Mouse (Mus musculus): ENCODE data around the gene Ankrd35. TPM values are rescaled to one million over a fixed set of nuclear protein-coding genes. Genes with fewer than 3 reads are reported as not detected.
A peak's percentile ranks its signal among the peaks of the same experiment; 100 is the strongest.
"Not testable (repeated sequence)": the region's sequence is repeated elsewhere in the genome, so short reads cannot be mapped to it uniquely, and the experiment has no call there.

Ankrd35 gene
- polyA plus RNA-seq, 1 experiment from 2014 or later = 0.57 TPM

GRCm38 (mm10) chr3:96719173-96719572 is 49.2 kb downstream of the Ankrd35 start:
- Histone ChIP-seq H3K4me3 (no peak overlapping the region), H3K4me2 (0 out of 2 replicates have a peak overlapping the region, but pooled peaks have one; percentile 18), H3K27me3 (no peaks in the 10 kb centered on the region), H3K9ac (no peak overlapping the region), H3K36me3 (ENCODE audit: poor library complexity, severe bottlenecking) (peaks cover 66% of the 10 kb centered on the region), H3K4me1 (0 out of 2 replicates have a peak, but pooled peaks cover 4% of the 10 kb centered on the region), H3K27ac (no peak overlapping the region), H3K9me3 (replicated peaks) (no peaks in the 10 kb centered on the region)
- WGBS = 37% methylated on average over 14 of the region's 14 CpGs
- no peak for ATAC-seq

- WGBS = under 1% methylated on average over 52 of the region's 52 CpGs
- peak; percentile 98 for ATAC-seq
- no peaks in the 10 kb centered on the region for H3K27me3 ChIP-seq
- H3K4me1 ChIP-seq = peaks cover 33% of the 10 kb centered on the region
- H3K4me3 ChIP-seq = peak within 1 kb of the TSS; percentile 94
- peaks cover 18% of the 10 kb centered on the region for H3K36me3 ChIP-seq (ENCODE audit: poor library complexity, severe bottlenecking)
- H3K4me2 ChIP-seq = peak within 1 kb of the TSS; percentile 73
- peak within 1 kb of the TSS; percentile 78 for H3K27ac ChIP-seq
- H3K9ac ChIP-seq = peak within 1 kb of the TSS; percentile 87
- no peaks in the 10 kb centered on the region for H3K9me3 ChIP-seq (replicated peaks)
Observed at GRCm38 (mm10) chr3:96727343-96727827, 57.5 kb downstream of the Ankrd35 start, which contains the start of the genes Polr3c and Rnf115. Gene Polr3c, minus strand, starts transcription at chr3:96727628. Gene Rnf115, plus strand, starts transcription at chr3:96727664.

DNA sequence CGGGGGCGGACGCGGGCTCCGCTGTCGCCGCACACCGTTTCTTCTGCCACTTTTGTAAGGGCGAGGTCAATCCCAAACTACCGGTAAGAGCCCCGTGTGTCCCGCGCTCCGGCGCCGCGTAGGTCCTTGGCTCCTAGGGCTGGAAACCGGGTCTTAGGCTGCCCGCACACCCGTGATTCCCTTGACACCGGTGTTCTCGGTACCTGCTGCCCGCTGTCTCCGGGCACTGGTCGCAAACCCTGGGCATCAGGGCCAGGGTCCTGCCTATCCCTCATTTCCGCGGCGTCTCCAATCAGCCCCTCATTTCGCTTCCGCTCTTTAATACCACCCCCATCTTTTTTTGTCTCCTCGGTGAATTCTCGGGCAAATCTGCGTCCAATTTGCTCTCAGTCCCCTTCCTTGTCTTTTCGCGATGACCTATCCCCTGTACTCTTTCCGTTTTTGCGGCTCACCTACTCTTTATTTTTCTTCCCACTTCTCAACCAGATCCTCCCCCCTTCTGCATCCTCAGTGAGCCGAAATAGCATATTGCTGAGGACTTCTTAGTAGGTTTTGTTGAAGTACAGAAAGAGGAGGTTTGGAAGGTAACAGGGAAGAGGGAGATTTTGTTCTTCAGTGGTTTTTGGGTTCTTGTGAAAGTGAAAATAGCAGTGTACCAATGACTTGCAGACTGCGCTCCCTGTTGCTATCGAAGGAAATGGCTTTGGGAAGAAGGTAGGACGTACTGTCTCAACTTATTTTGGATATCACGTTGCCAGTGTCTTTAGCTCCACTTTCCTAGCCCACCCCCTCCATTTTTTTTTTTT is 58.1 kb downstream of the Ankrd35 start:
- peaks cover 33% of the 10 kb centered on the region for H3K4me1 ChIP-seq
- H3K4me3 ChIP-seq = peak overlapping the region; percentile 94
- 1% methylated on average over 42 of the region's 42 CpGs for WGBS
- peak overlapping the region; percentile 73 for H3K4me2 ChIP-seq
- H3K27ac ChIP-seq = peak overlapping the region; percentile 78
- no peaks in the 10 kb centered on the region for H3K9me3 ChIP-seq (replicated peaks)
- H3K9ac ChIP-seq = peak overlapping the region; percentile 87
- peaks cover 12% of the 10 kb centered on the region for H3K36me3 ChIP-seq (ENCODE audit: poor library complexity, severe bottlenecking)
- H3K27me3 ChIP-seq = no peaks in the 10 kb centered on the region
- peak; percentile 65 for ATAC-seq

DNA sequence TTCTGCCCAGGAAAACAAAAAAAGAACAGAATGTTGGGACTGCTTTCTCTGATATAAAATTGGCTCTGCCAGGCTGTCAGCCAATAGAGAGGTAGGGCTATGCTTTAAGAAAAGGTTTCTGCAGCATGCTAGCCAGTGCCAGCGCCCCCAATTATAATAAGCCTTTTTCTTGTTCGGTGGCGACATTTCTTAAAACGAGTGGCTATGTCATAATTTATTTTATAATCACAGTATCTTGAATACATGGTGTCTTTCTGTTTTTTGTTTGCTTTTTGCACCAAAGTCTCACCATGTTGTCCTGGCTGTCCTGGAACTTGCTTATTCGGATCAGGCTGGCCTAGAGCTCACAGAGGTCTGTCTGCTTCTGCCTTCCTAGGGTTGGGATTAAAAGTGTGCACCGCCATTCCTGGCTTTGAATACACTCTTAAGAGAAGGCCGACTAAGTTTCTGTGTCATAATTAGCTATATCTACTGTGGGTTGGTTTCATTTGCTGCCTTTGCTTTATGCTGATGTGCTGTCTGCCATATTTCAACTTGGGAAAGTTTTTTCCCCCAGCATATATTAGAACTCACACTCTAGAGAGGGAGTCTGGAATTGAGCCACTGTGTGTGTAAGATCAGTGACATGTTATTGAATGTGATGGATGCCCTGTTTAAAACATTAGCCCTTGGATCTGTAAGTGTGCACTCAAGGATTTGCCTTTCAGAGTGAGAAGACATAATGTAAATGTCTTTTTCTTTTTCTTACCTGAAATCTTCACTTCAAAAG is 58.9 kb downstream of the Ankrd35 start:
- WGBS = 36% methylated on average over 7 of the region's 7 CpGs
- H3K4me3 ChIP-seq = peak overlapping the region; percentile 94
- no peak for ATAC-seq
- no peaks in the 10 kb centered on the region for H3K9me3 ChIP-seq (replicated peaks)
- peak overlapping the region; percentile 73 for H3K4me2 ChIP-seq
- peak overlapping the region; percentile 87 for H3K9ac ChIP-seq
- H3K27ac ChIP-seq = no peak overlapping the region
- no peaks in the 10 kb centered on the region for H3K27me3 ChIP-seq
- H3K4me1 ChIP-seq = peaks cover 33% of the 10 kb centered on the region
- H3K36me3 ChIP-seq (ENCODE audit: poor library complexity, severe bottlenecking) = peaks cover 4% of the 10 kb centered on the region; the same call in 1 of the 2 replicates

- no peak for ATAC-seq
- no peak overlapping the region for H3K9ac ChIP-seq
- no peaks in the 10 kb centered on the region for H3K9me3 ChIP-seq (replicated peaks)
- peaks cover 33% of the 10 kb centered on the region for H3K4me1 ChIP-seq
- WGBS = 85% methylated on average over 3 of the region's 3 CpGs
- no peak overlapping the region for H3K4me3 ChIP-seq
- H3K27ac ChIP-seq = no peak overlapping the region
- H3K4me2 ChIP-seq = no peak overlapping the region
- peaks cover 4% of the 10 kb centered on the region; the same call in 1 of the 2 replicates for H3K36me3 ChIP-seq (ENCODE audit: poor library complexity, severe bottlenecking)
- H3K27me3 ChIP-seq = no peaks in the 10 kb centered on the region
Observed at GRCm38 (mm10) chr3:96729403-96729784, 59.5 kb downstream of the Ankrd35 start.

- ATAC-seq = no peak
- H3K9me3 ChIP-seq (replicated peaks) = no peaks in the 10 kb centered on the region
- no peak overlapping the region for H3K27ac ChIP-seq
- no peak overlapping the region for H3K4me2 ChIP-seq
- no peak overlapping the region for H3K9ac ChIP-seq
- H3K36me3 ChIP-seq (ENCODE audit: poor library complexity, severe bottlenecking) = no peaks in the 10 kb centered on the region; the same call in 1 of the 2 replicates
- no peak overlapping the region for H3K4me3 ChIP-seq
- no peaks in the 10 kb centered on the region for H3K27me3 ChIP-seq
- 73% methylated on average over 5 of the region's 5 CpGs for WGBS
- H3K4me1 ChIP-seq = peaks cover 33% of the 10 kb centered on the region
Observed at GRCm38 (mm10) chr3:96730785-96731184, 60.9 kb downstream of the Ankrd35 start.

- no peak overlapping the region for H3K27ac ChIP-seq
- 91% methylated on average over 1 of the region's 1 CpGs for WGBS
- no peaks in the 10 kb centered on the region; the same call in 1 of the 2 replicates for H3K36me3 ChIP-seq (ENCODE audit: poor library complexity, severe bottlenecking)
- no peak for ATAC-seq
- peaks cover 26% of the 10 kb centered on the region for H3K4me1 ChIP-seq
- H3K27me3 ChIP-seq = no peaks in the 10 kb centered on the region
- no peak overlapping the region for H3K4me3 ChIP-seq
- no peaks in the 10 kb centered on the region for H3K9me3 ChIP-seq (replicated peaks)
- no peak overlapping the region for H3K9ac ChIP-seq
- no peak overlapping the region for H3K4me2 ChIP-seq
Observed at GRCm38 (mm10) chr3:96733984-96734383, 64.1 kb downstream of the Ankrd35 start.

GRCm38 (mm10) chr3:96735200-96735599 is 65.3 kb downstream of the Ankrd35 start:
- Histone ChIP-seq H3K36me3 (ENCODE audit: poor library complexity, severe bottlenecking) (no peaks in the 10 kb centered on the region; the same call in 1 of the 2 replicates), H3K27me3 (no peaks in the 10 kb centered on the region), H3K4me3 (no peak overlapping the region), H3K27ac (no peak overlapping the region), H3K4me2 (no peak overlapping the region), H3K9me3 (replicated peaks) (no peaks in the 10 kb centered on the region), H3K9ac (no peak overlapping the region), H3K4me1 (peaks cover 18% of the 10 kb centered on the region)
- ATAC-seq = no peak
- WGBS = 77% methylated on average over 2 of the region's 2 CpGs

- Histone ChIP-seq H3K9ac (no peak overlapping the region), H3K27me3 (no peaks in the 10 kb centered on the region), H3K4me3 (no peak overlapping the region), H3K4me1 (peaks cover 10% of the 10 kb centered on the region), H3K27ac (no peak overlapping the region), H3K4me2 (no peak overlapping the region), H3K36me3 (ENCODE audit: poor library complexity, severe bottlenecking) (no peaks in the 10 kb centered on the region; the same call in 1 of the 2 replicates), H3K9me3 (replicated peaks) (no peaks in the 10 kb centered on the region)
- ATAC-seq = no peak
- WGBS = 34% methylated on average over 1 of the region's 1 CpGs
Observed at GRCm38 (mm10) chr3:96737013-96737740, 67.2 kb downstream of the Ankrd35 start.

DNA sequence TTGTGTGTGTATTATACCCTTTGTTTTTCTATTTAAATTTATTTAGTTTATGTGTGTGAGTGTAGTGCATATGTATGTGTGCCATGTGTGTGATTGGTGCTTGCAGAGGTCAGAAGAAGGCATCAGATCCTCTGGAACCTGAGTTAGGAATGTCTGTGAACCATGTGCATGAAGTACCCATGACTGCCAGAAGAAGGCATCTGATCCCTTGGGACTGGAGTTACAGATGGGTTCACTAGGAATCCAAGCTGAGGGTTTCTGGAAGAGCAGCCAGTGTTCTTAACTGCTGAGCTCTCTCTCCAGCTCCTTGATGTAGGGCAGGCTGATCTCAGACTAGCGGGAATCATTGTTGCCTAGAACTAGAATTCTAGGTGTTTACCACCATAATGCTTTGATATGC is 68.1 kb downstream of the Ankrd35 start:
- Histone ChIP-seq H3K9ac (no peak overlapping the region), H3K36me3 (ENCODE audit: poor library complexity, severe bottlenecking) (no peaks in the 10 kb centered on the region), H3K4me1 (peaks cover 10% of the 10 kb centered on the region), H3K4me2 (no peak overlapping the region), H3K27me3 (no peaks in the 10 kb centered on the region), H3K9me3 (replicated peaks) (no peaks in the 10 kb centered on the region), H3K27ac (no peak overlapping the region), H3K4me3 (no peak overlapping the region)
- 88% methylated on average over 1 of the region's 1 CpGs for WGBS
- no peak for ATAC-seq

DNA sequence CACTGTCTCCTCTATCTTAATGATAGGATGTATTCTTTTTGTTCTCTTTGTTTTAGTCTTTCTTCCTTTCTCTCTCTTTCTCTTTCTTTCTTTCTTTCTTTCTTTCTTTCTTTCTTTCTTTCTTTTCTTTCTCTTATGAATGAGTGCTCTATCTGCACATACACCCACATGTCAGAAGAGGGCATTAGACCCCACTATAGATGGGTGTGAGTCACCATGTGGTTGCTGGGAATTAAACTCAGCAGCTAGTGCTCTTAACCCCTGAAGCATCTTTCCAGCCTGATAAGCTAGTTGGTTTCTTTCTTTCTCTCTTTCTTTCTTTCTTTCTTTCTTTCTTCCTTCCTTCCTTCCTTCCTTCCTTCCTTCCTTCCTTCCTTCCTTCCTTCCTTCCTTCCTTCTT is 70.3 kb downstream of the Ankrd35 start:
- not testable (repeated sequence) for H3K27ac ChIP-seq; H3K4me2 ChIP-seq; H3K9ac ChIP-seq; H3K27me3 ChIP-seq; ATAC-seq; H3K9me3 ChIP-seq (replicated peaks); H3K4me3 ChIP-seq; H3K36me3 ChIP-seq (ENCODE audit: poor library complexity, severe bottlenecking)
- H3K4me1 ChIP-seq = peaks cover 10% of the 10 kb centered on the region

All from forebrain, embryonic 13.5 days (tissue).